Mouse (Mus musculus) CD8-positive naive resting alpha-beta T cell, adult 2 months (primary cell): ENCODE data around the gene St5.

Source experiments
- DNase-seq, 2 experiments: peaks; one replicate each; pipeline ENCODE4 v3.0.0; 2022; ENCODE audit warnings: low read depth in 2 of 2, low spot score in 2 of 2

Gene St5

GRCm38 (mm10) chr7:109507119-109507518 lies 196.3 kb downstream of the St5 start:
- DNase-seq, result no peak

DNA sequence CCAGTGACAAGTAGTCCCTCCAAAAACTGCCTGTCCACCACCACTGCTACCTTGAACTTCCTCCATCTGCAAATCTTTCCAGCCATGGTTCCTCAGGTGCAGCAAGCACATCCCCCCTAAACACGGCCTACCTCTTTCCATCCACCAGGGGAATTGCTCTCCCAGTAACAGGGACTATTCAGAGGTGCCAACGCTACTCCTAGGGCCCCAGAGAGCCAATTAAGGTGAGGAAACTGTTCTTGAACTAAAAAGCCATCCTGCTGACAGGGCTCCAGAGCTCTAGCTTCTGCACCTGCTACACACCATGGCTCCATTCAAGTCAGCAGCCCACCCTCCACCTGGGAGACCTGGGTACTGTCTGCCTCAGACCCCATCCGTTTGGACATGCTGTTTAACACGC lies 205.9 kb downstream of the St5 start:
- DNase-seq, result no peak

DNA sequence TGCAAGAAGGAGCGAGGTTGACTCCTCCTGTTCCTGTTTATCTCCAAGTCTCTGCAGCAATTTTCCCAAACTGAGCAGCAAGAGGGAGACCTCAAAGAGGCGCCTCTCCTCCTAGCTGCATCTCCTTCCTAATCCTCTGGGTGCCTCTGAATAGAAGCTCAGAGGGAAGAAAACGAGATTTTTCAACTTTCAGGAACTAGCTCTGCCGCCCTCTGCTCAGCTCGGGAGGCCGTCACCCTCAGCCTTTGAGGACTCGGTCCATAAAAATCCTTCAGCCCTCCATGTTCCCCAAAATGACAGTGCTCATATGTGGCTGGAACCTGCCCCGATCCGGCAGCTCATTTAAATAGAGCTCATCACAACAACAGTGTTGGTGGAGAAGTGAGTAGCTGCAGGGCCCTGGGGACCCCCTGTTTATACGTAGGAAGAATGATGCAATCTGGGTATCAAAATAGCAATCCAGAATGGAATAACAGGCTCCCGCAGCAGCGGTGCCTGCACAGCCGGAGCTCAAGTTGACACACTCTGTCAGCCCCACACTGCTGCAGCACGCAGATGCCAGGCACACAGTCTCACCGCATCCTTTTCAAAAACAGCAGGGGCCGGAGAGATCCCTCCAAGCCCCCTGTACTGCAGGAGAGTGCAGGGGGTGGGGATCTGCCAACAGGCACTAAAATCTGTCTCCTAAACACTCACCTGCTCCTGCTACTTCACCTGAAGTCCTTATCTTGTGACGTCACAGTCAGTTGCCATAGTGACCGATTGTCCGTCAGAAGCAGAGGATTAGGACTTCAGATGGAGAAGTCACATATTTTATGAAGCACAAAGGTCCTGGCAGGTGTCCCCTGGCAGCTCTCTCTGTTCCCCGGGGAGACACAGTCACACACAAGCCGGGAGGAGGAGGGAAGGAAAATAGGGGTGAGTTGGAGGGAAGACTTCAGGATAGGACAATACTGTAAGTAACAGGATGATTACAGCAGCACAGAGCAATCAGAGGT lies 209.8 kb downstream of the St5 start:
- DNase-seq, result no peak

GRCm38 (mm10) chr7:109492616-109493318 lies 210.6 kb downstream of the St5 start:
- DNase-seq, result no peak

DNA sequence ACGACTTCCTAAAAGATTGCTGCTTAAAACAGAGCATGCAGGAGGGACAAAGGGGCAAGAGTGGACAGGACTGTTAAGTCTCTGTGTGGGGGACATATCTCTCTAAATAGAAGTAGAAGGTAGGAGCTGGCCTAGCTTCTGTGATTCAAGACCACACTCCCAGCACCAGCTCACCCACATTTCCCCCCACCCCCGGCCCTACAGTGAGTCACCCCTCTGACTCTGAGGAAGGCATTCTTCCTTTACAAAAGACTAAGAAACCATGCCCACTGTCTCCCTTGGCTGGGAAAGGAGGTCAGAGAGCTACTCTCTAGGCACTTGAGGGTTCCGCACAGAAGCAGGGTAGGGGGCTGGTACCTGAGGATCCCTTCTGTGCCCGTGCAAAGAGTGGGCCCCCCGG lies 219.2 kb downstream of the St5 start:
- DNase-seq, result no peak

DNA sequence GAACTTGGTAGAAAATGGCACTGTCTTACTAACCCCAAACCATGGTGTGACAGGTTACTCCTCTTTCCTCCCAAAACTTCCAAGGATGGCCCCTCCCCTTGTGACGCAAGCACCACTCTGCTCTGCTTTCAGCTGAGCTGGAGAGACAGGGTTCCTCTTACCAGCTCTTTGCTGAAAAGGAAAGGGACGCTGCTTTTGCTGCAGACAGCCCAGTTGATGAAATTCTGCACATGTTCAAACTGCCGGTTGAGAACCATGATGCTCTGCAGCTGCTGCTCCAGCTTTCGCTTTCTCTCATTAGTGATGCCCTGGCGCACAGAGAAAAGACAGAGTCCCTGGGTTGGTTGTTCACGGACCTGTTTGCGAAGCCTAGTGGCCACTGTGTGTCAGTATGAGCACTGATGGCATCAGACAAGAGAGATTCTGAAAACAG lies 222.6 kb downstream of the St5 start:
- DNase-seq, result no peak

DNA sequence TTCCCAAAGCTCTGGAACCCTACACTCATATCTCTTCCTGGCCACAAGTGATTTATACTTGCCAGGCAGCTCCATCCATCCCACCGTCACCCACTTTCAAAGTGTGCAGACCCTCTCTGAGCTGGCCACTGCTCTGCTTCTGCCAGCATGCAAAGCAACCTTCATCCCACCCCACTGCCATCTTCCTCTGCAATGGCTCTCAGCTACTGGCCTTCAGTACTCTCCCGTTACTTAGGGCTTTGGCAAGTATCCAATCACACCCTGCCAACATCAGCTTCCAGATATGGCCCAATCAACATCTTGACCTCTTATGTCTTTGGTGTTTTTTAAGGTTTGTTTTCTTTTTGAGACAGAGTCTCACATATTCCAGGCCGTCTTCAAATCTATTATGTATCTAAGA lies 225.5 kb downstream of the St5 start:
- DNase-seq, result no peak
